Mouse (Mus musculus): Measurements from ENCODE around the gene Bcl11a.

- TF ChIP-seq CTCF (IDR thresholded peaks at IDR 0.05; ENCODE audit: low read depth) (no peak), EP300 (IDR thresholded peaks at IDR 0.05; ENCODE audit: low read depth) (no peak)
Observed at GRCm38 (mm10) chr11:24177458-24177857, 99.6 kb downstream of the Bcl11a start.

All from liver, postnatal 0 days (tissue).